Mouse (Mus musculus): ENCODE measurements at regions not wholly inside any gene's neighbourhood (a gene's known extent, or its start where the extent isn't known, plus 50 kb on each side); places are given as distances from the start of the nearest gene placed in this dataset.
"Not testable (repeated sequence)": the region's sequence is repeated elsewhere in the genome, so short reads cannot be mapped to it uniquely, and the experiment has no call there.

DNA sequence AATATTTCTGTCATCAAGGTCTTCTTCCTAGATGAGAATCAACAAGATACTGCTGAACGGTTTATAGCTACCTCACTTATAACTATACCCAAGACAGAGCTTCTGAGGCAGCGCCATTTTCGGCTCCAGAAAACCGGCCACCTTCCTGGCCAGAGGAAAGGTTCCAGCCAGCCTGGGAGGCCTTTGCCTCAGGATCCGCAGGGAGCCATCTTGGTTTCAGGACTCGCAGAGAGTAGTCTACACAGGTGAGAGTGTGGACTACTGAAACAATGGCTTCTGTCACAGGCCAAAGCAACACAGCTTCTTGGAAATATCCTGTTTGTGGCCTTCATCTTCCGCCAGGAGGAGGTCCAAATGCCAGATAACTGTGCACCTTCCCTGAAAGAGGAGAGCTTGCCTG, 447.5 kb downstream of the Kcnt2 start:
- DNase-seq (ENCODE audit: extremely low spot score) = no peak

DNA sequence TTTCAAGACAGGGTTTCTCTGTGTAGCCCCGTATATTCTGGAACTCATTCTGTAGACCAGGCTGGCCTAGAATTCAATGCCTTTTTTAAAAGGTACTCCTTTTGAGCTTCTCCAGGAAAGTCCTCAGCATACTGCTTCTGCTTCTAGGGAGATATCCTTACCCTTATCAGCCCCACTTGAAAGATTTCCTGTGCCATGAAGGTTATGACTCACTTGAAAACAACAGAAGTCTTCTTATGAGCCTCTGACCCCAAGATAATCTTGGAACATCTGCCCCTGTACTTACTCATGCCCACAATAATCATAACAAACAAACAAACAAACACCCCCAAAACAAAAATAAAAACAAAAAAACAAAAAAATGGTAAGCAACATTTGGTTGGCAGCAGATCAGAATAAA, 484.2 kb downstream of the Kcnt2 start:
- no peak for DNase-seq (ENCODE audit: extremely low spot score)

DNA sequence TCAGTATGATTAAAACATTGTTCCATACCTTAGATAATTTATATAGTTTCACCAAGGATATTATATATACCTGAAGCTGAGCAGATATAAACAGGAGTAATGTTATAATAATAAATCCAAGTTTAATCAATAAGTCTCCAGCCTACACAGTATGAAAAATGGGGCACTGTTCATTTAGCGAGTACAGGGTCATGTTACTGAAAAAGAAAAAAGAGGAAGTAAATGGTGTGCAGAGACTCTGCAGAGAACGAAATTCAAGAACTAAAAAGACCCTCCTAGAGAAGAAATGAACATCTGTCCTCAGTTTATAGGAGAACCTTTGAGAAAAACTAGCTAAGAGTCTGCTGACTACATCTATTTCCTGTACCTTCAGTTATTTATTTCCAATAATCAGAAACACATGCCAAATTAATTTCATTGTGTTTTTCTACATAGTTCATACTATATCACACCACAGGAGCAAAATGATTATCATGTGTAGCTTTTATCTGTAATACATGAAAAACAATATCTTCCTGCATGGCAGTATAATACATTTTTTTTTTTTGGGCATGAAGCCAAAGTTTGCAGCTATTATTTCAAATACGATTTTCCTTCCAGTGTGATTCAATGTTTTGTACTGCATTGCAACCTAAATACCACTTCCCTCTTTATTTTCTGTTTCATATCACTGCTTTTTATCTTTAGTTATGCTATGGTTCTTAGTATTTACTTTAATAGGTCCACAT, 493.2 kb downstream of the Kcnt2 start:
- DNase-seq (ENCODE audit: extremely low spot score) = no peak

DNA sequence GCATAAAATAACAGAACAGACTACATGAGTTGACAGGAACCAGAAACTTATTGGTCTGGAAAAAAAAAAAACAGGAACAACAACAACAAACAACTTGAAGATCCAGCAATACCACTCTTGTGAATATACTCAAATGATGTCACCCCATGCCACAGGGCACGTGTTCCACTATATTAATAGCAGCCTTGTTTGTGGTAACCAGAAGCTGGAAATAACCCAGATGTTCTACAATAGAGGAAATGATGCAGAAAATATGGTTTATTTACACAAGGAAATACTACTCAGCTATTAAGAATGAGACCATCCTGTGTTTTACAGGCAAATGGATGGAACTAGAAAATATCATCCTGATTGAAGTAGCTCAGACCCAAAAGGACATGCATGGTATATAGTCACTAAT, 494.1 kb downstream of the Kcnt2 start:
- DNase-seq (ENCODE audit: extremely low spot score) = no peak

DNA sequence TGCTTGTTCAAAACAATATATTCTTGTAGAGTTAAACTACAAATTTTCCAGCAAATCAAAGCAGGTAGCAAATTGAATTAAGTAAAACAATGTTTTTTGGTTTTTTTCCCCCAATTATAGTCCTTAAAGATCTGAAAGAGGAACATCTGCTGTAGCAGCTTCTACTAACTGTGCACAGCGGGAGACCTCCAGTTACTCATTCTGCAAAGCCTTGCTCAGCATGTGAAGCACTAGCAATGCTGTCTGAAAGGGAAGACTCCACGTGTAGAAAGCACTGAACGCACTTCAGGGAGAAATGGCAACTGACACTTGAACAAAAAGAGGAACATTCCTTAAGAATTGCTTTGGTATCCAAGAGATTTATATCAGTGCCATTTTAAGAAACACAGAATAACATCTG, 502.1 kb downstream of the Kcnt2 start:
- peak; percentile 12 for DNase-seq (ENCODE audit: extremely low spot score)

DNA sequence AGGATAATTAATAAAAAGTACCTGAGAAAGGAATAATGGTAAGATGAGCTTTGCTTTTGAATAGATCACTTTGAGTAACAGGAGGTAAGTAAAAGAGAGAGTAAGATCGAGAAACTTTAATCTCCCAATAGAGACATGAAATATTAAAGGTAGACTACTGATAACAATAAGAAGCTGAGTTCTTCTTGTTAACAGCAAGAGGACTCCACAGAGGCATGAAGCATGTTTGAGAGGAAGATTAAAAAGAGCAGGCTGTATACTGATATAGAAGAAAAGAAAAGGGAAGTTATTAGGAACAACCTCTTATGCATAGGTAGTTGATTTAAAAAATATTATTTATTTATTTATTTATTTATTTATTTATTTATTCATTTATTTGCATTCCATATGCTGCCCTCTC, 519.9 kb downstream of the Kcnt2 start:
- DNase-seq (ENCODE audit: extremely low spot score) = no peak

DNA sequence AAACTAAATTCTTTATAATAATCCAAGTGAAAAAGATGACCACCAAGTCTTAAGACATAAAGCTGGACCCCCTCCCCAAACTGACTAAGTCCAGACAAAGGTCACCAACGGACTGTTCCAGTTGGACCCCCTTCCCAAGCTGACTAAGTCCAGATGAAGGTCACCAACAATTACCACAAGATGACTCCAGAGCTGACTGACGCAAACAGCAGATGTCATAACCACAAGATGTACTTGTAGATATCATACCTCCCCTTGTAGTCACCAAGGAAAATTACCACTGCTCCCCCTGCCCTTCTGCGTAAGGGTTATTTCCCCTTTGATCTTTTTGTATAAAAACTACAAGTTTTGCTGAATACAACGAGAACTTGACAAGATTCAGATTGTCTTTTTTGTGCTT, 527.8 kb downstream of the Kcnt2 start:
- DNase-seq (ENCODE audit: extremely low spot score) = not testable (repeated sequence)

DNA sequence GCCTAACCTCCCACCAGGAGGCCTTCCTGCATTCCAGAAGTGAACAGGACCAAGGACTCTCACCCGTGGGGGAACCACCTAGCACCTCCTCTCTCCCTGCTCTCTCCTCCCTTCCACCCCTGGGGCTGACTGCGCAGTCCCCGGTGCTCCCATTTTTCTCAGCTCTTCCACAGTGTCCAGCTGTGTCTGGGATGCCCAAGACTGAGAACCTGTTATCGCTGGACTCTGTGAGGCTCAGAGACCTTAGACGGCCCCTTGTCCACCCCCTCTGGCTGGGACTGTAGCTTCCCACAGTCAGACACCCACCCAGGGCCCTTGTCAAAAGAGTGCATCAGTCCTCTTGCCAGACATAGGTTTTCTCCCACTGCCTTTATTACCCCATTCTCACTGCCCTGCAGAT, 564.2 kb downstream of the Kcnt2 start:
- DNase-seq (ENCODE audit: extremely low spot score) = no peak

DNA sequence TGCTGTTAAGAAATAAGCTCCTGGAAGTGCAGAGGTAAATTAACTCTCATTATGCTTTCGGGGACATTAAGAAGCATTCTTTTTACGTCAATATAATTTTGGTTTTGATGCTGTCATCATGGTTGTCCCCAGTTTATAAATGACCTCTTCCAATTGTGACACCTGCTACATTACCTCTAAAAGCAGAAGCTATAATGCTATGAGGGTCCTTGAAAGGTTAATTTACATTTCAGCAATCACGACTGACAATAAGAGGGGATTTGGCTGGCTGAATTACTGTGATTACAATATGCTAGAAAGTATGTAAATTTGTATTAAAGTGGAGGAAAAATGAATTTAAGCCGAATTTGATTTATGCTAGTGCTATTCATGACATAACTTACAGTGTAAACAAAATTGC, 592.8 kb downstream of the Kcnt2 start:
- DNase-seq (ENCODE audit: extremely low spot score) = no peak

DNA sequence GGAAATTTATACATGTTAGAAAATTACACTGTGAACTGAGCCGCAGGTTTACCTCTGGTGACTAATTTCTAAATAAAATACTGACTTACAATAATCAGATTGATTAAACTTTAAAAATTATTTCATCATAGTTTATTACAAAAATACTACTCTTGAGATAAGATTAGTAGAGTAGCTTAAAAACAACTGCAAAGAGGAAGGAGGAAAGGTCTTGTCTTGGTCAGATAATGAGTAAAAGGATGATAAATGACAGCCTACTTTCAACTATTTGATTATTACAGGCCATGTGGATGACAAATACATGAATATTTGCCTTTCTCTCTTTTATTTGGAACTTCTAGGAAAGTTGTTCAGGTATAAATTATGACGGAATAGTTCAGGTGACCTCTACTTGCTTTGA, 594.6 kb downstream of the Kcnt2 start:
- no peak for DNase-seq (ENCODE audit: extremely low spot score)

DNA sequence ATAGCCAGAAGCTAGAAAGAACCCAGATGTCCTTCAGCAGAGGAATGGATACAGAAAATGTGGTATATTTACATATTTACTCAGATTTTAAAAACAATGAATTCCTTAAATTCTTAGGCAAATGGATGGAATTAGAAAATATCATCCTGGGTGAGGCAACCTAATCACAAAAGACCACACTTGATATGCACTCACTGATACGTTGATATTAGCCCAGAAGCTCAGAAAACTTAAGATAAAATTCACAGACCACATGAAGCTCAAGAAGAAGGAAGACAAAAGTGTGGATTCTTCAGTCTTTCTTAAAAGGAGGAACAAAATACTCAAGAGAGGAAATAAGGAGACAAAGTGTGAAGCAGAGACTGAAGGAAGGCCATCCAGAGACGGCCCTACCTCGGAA, 602.1 kb downstream of the Kcnt2 start:
- not testable (repeated sequence) for DNase-seq (ENCODE audit: extremely low spot score)

DNA sequence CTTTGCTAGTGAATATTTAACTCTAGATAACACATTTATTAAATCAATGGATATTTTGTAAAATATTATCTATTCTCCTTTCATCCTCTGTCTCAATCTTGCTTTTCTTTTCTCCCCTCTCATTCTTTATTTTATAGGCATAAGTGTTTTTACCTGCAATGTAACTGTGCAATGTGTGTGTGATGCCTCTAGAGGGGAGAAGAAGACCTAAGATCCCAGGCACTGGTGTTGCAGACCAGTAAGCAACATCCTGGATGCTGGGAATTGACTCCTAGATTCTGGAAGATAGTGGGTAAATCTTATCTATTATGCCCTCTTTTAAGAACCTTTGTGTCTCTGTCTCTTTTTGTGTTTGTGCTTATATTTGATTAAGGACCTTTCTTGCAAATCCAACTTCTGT, 605.6 kb downstream of the Kcnt2 start:
- no peak for DNase-seq (ENCODE audit: extremely low spot score)
